Mouse (Mus musculus): Measurements from ENCODE around the gene Cd207. TPM values are rescaled to one million over a fixed set of nuclear protein-coding genes. Genes with fewer than 3 reads are reported as not detected.

Gene Cd207
- total RNA-seq (2015; ENCODE audit: low replicate concordance): not detected in 2 replicates
- not detected in 2 replicates for total RNA-seq (2017; ENCODE audit: low replicate concordance)

DNA sequence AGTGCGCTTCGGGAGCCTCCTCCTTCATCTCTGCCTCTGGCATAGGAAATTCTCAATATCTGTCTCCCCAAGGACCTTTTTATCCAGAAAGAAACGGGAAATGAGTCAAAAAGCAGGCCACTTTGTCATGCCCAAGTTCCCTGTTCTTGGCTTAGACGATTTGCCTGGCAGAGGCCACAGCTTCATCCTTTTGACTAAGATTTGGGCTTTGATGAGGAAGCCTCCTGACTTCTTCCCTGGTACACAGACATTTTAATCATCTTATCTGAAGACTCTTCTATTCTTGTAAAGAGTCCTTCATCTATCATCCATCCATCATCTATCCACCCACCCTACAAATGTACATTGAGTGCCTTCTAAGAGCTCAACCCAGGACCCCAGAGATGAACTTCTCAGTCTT lies at the start of gene Cd207:
TSS of gene Cd207 (minus strand) at position 101 of the 400 bp plus-strand sequence.
- ATAC-seq (replicated peaks; ENCODE audit: low FRiP score, poor library complexity, severe bottlenecking): no peak

DNA sequence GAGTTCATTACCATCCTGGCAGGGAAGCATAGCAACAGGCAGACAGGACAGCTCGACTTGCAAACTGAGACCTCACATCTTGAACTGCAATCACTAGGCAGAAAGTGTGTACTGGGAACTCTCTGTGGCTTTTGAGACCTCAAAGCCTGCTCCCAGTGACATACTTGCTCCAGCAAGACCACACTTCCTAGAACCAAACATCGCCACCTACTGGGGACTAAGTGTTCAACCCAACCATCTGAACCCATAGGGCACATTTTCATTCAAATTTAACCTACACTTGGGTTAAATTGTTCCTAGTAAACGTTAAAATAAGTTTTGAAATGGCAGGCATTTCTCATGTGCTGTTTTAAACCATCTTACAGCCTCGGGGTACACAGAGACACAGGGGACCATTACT lies 49.5 kb upstream of the Cd207 start:
- no peak for ATAC-seq (replicated peaks; ENCODE audit: low FRiP score, poor library complexity, severe bottlenecking)

DNA sequence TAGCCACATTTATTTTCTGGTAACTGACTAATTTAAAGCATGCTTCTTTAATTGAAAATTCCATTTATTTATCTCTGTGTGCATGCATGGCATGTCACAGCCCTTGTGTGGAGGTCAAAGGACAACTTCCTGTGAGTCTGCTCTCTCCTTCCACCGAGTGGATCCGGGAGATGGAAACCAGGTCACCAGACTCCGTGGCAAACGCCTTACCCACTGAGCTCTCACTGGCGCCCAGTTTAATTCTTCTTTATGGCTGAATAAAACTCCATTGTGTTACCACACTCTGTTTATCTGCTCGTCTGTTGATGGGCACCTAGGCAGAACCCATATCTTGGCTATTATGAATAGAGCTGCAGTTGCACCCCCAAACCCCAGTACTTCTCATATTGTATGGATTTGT lies 44.9 kb upstream of the Cd207 start:
- ATAC-seq (replicated peaks; ENCODE audit: low FRiP score, poor library complexity, severe bottlenecking): no peak

DNA sequence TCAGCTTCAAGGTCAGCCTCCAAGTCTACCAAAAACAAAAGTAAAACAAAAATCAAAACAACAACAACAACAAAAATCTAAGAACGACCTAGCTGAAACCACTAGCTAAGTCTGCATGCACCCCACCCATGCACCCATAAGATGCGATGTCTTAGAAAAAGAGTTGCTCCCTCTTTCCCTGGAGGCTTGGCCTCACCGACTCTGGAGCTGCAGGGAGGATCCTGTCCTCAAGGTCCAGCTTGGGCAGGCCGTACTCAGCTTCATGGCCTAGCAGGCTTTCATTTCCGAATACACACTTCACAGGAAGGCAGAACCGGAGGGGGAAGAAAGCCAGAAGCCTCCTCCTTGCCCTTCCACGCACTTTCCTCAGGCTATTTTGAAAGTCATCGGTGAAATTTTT lies 39.4 kb upstream of the Cd207 start:
- no peak for ATAC-seq (replicated peaks; ENCODE audit: low FRiP score, poor library complexity, severe bottlenecking)

DNA sequence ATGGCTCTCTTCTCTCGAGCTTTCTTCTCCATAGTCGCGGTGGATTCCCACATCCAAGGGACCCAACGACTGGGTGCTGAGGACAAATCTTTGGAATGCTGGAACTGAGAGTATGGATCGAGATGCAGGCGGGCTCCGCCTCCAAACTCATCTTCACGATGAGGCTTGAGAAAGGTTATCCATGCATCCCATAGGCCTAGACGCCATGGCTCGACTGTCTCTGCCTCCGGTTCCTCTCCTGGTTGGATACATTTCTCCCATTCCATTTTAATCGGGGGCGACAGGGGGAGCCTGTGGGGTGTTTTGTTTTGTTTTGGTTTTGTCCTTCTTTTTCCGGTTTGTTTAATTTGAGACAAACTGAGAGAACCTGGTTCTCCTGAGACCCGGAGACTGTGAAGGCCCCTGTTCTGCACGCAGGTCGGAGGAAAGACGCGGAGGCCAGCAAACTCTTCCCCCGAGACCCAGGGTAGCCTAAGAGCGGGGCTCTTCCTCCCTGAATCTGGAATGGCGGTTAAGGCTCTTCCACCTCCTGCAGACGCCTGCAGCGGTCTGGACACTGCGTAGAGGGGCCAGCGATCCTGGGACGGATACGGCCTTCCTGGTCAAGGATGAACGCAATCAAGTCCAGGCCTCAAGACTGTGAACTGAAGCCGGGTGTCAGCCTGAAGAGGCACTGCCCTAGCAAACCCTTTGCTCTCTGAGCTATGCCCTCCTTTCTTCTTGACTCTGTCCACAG lies 38.0 kb upstream of the Cd207 start:
- no peak for ATAC-seq (replicated peaks; ENCODE audit: low FRiP score, poor library complexity, severe bottlenecking)

DNA sequence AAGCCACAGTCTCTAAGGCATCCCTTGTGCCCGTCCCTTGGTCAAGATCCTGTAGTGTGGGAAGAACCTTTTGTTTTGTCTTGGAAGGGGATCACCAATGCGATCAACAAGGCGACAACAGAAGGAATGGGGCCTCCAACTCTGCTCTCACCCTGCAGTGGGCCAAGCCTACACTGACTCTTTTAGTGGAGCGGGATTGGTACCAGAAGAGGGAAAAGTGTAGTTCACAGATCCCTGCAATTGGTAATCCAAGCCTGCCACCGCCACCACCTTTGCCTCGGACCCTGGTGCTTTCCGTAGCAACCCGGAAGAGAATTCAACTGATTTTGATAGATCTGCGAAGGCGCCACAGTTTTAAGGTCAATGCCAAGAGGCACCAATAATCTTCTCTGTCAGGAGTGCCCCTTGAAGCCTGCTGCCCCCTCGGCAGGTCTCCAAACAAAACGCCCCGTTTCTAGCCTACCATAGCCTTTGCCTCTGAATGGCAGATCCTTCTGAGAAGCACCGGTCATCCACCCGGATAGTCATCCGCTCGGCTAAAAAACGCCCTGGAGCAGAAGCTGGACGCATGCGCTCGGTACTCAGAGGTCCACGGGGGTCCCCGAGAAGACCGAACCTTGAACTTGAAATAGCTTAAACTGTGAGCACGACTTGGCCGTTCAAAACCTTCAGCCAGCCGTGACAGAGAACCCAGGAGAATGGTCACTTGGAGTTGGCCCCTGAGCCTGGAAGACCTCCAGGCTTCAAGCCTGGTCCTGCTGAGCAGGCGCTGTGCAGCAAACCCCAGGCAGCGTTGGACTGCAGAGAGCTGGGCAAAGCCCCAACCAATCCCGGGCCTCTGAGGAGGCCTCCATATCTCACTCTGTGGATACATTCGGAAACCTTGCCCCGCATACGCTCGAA lies 36.8 kb upstream of the Cd207 start:
- ATAC-seq (replicated peaks; ENCODE audit: low FRiP score, poor library complexity, severe bottlenecking): no peak

DNA sequence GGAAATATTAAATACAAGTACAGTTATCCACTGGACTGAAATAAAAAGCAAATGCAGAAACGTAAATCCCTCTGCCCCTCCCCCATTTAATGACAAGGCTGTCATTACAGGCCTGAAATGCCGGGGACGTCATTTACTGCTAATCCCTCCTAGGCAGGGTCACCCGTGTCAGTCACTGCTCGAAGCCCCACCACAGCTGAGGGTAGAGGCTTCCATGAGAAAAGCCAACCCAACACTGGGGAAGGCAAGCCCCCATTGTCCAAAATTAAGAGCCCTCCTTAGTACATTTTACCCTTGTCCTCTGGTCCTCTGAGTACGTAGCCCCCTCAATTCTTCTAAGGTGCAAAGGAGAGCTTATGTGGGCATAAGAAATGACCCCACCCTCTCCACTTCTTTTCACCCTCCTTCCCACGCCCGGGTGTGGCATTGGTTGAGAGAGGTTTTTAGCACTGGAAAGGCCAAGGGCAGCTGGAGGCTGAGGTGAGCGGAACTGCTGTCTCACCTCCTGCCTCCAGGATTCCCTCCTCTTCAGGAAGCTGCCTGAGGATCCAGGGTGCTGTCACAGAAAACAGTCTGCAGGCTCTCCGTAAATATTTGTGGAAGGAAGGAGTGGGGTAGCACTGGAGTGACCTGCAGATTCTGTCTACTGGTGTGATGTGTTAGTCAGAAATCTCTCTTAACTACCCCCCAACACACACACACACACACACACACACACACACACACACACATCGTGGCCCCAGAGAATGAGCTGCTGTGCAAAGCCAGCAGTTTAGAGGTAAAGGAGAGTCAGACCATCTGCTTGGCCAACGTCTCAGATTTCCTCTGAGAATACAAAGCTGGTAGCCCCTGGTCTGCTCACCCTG lies 35.8 kb upstream of the Cd207 start:
- ATAC-seq (replicated peaks; ENCODE audit: low FRiP score, poor library complexity, severe bottlenecking): no peak

DNA sequence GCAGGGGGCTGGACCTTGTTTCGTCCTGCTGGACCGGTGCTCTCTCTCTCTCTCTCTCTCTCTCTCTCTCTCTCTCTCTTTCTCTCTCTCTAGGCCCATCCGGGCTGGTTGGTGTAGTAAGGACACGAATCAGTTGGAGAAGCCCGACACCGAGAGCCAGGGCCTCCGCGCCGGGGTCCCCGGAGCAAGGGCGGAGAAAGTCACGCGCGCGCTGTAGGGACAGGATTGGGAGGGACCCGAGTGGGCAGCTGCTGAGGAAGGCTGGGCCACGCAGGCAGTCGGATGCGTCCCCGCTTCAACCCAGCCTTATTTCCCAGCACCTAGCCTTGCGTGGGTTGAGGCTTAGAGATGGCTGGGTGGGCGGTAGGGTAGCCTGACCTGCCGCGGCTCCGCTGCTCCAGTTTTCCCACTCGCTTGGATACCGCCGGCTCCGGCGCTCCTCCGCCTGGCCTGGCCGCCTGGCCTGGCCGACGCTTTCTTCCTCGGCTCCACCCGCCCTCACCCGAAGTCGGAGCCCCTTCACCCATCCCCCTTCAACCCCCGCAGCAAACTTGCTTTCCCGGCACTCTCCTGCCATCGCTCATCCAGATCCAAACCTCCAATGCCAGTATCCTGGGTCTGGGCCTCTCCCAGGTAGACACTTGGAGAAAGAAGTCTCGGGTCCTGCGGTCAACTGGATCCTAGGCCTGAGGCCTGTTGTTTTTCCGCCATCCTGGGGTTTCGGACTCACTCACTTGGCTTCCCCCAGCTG lies 34.2 kb upstream of the Cd207 start:
- no peak for ATAC-seq (replicated peaks; ENCODE audit: low FRiP score, poor library complexity, severe bottlenecking)

DNA sequence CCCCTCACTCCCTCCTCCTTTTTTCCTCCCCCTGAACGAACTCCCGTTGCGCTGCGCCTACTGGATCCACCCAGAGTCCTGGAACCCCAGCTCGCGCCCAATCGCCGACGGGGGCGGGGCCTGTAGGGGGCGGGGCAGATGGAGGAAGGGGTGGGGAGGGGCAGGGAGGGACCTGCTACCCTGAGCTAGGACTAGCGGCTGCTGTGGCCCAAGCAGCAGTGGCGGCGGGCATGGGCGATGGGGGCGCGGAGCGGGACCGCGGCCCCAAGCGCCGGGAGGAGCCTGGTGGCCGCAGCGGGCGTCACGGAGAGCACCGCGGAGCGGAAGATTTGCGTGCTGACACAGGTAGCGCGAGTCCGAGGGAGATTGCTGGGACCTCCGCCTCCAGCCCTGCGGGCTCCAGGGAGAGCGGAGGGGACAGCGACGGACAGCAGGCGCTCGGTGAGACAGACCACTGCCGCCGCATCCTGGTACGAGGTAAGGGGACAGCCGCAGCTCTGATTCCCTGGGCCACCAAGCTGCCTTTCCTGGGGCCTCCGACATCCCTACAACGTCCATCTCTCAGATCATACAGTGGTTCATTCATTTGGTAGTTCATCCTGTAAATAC lies 33.5 kb upstream of the Cd207 start, which contains the start of gene Vax2:
TSS of gene Vax2 (plus strand) at position 198 of the 609 bp plus-strand sequence.
- ATAC-seq (replicated peaks; ENCODE audit: low FRiP score, poor library complexity, severe bottlenecking): no peak

DNA sequence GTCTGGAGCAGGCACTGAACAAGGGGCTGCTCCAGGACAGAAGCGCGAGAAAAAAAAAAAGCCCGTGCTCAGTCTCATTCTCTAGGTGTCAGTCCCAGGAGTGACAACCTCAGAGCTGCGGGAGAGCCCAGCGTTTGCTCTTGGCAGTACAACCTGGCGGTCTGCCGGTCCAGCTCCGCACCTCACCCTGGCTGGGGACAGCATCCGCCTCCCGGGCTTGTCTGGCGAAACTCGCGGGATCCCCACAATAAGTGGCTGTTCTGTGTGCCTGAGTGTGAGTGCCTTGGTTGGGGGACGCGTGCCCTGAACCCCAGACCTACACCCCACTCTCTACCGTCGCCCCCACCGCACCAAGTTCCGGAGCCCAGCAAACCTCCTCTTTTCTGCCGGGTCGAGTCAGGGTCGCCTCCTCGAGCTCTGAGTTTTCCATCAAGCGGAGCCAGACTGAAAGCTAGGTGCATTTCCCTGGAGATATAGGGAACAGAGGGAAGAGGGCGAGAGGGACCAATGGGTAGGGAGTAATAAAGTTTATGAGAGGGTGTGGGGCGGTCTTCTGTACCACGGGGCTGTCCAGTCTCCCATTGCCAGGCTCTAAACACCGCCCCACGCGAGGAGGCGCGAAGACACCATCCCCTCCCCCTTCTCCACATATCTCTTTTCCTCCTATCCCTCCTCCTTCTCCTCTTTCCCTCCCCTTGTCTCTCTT lies 32.9 kb upstream of the Cd207 start:
- ATAC-seq (replicated peaks; ENCODE audit: low FRiP score, poor library complexity, severe bottlenecking): no peak

DNA sequence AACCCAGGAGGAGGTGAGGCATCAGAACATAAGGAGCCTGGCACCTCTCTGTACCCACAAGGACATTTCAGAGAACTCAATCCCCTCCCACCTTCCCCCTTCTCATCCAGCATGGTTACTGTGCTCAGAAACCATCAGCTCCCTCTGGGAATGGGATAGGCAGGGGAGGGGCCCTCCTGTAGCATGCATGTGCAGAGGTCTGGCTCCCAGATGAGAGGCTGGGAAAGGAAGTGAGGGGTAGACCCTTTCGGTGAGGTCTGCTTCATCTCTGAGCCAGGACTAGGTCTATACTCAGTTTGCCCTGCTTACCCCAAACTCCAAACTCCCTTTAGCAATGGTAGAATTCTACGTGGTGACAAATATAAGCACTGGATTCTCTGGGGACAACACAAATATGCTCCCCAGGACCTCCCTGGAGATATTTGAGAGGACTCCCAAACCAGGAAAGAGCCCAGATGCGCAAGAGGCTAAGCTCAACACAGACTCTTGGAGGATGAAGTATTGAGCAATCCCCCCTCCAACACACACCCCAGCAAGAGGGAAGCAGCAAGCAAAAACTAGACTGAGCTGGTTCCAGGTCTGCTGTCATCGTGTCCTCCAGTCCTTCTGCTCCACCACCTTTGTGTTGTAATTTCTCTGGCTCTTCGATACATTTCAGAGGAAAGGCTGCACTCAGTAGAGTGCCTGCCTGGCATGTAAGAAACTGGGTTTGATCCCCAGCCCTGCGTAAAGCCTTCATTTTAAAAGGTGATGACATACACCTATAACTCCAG lies 30.3 kb upstream of the Cd207 start:
- no peak for ATAC-seq (replicated peaks; ENCODE audit: low FRiP score, poor library complexity, severe bottlenecking)

DNA sequence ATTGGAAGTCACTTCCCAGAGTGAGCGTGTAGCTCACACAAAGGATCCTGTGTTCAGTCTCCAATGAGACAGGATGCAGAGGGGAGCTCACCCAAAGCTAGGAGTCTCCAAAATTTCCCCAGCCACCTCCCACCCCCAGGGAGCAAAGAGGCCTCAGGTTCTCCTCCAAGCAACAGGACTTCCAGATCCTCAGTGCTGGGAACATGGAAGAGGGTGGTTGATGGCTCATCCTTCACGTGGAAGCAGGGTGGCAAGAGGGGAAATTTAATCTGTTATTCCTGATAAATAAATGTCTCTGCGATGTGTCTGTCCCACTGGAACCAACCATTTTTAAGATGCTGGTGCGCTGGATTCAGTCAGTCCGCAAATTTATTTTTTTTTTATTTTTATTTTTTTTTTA lies 27.0 kb upstream of the Cd207 start:
- no peak for ATAC-seq (replicated peaks; ENCODE audit: low FRiP score, poor library complexity, severe bottlenecking)

DNA sequence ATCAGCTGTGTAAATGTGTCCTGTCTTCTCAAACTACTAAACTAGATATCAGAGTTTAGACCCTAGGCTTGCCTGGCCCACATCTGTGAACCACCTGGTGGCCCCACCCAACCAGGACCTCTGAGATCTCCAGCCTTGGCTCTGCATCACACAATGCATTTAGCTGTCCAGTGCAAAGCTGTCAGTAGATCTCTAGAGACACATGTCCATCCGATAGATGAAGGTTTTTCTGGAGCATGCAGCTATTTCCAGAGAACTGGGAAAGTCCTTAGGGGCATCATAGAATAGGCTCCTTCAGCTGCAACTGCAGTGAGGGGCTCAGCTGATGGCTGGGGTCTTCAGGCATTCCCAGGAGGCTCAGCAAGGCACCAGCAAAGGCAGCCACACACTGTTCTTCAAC lies 26.6 kb upstream of the Cd207 start:
- no peak for ATAC-seq (replicated peaks; ENCODE audit: low FRiP score, poor library complexity, severe bottlenecking)

DNA sequence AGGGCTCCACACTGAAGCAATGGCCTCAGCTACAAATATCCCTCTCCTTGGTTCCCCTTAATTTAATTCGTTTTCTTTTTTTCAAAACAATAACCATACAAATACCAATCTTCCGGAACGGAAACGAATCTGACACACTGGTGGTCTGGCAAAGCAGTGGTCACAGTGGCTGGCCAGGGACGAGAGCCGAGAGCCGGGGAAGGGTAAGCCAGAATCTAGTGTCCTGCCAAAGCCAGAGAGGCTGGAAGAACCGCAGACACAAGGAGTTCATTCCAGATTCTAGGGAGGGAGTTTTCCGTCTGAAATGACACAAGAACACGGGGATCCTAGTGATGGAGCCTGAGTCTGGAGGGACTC lies 26.0 kb upstream of the Cd207 start:
- no peak for ATAC-seq (replicated peaks; ENCODE audit: low FRiP score, poor library complexity, severe bottlenecking)

DNA sequence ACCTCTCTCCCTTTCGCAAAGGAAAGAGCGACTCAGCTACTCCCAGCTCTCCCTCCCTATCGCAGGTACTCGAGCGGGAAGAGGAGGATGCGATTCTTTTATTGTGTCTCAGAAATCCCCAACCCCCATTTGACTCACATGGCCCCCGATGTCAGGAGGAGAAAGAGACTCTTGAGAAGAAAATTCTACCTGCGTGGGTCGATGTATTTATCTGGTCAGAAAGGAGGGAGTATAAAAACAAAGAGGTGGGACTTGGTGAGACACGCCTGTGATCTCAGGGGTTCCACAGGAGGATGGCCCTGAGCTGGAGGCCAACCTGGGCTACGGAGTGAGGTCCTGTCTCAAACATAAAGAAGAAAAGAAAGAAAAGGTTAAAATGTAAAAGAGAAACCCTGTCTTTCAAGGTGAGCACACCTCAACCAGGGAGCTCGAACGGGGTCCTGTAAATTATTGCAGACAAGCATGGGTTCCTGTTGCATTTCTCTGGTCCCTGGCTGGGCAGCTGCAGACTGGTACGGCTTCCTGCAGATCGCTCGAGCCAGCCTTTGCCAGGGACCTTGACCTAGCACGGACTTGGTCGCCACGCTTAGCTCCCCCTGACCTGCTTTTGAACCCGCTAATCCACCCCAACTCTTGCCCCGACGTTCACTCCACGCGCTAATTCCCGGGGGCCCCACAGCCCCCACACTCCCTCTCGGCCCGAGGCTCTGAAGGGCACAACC lies 25.5 kb upstream of the Cd207 start:
- no peak for ATAC-seq (replicated peaks; ENCODE audit: low FRiP score, poor library complexity, severe bottlenecking)

DNA sequence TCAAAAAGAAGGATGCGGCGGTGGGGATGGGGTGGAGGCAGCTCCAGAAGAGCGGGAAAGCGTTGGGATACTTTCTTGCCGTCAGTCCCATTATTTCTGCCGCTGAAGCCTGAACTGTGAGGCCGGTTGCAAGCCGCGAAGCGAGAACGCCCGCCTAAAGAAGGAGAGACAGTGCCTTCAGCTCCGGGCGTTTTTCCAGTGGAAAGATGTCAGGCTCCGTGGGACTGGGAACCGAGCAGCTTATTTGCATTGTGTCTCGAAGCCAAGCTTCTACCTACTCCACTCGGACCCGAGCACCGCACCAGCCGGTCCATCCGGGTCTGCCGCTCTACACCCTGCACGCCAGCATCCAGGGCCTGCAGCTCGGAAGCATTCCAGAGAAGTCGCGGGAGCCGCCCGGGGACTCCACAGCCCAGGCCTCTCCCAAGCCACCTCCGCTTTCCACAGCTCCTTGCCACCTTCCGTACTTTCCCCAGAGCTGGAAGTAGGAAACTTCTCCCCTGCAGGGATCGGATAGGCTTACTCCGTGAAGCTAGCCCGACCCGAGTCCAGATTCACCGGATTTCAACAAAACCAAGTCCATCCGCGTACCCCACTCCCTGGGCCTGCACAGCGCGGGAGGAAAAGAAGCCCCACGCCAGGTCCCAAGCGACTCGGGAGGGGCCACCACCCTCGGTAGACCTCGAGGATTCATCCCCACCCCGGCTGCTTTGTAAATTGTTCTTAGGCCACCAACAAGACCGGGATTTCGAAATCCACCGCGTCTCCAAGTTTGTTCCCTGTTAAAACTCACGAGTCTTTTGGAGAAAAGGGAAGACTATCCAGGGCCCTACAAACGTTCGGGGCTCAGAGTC lies 24.7 kb upstream of the Cd207 start:
- no peak for ATAC-seq (replicated peaks; ENCODE audit: low FRiP score, poor library complexity, severe bottlenecking)

Measured in erythroblast, adult 5-6 weeks (primary cell).